Mouse (Mus musculus) limb, embryonic 14.5 days (tissue): ENCODE data around the gene Ptges2. TPM values are rescaled to one million over a fixed set of nuclear protein-coding genes. Genes with fewer than 3 reads are reported as not detected.

Experiments used
- ATAC-seq: fragments of 200-750 bp; cut with Nextera tagmentation; 2 replicates; pipeline ENCODE4 v1.8.0; 2017; ENCODE audit warnings: low read depth, moderate number of reproducible peaks, moderate TSS enrichment; ENCODE audit not compliant: low FRiP score
- DNase-seq: peaks from one replicate; pipeline ENCODE4 v3.0.0-alpha.2; 2015; ENCODE audit warnings: low spot score
- H3K27ac ChIP-seq: fragments of 300-500 bp; sonication (generic); replicated peaks from 2 replicates; pipeline ENCODE4 v1.5.1; 2014; ENCODE audit warnings: low read depth, mild to moderate bottlenecking, low read length, moderate library complexity, mixed read lengths
- H3K27me3 ChIP-seq: fragments of 300-500 bp; sonication (generic); 2 replicates; pipeline ENCODE4 v1.6.1; 2014; ENCODE audit warnings: low read length, mixed read lengths; ENCODE audit not compliant: control insufficient read depth, insufficient read depth
- H3K36me3 ChIP-seq: fragments of 300-500 bp; sonication (generic); 2 replicates; pipeline ENCODE4 v1.6.1; 2014; ENCODE audit warnings: mild to moderate bottlenecking, low read length, moderate library complexity, mixed read lengths; ENCODE audit not compliant: control insufficient read depth, insufficient read depth
- H3K4me1 ChIP-seq: fragments of 300-500 bp; sonication (generic); 2 replicates; pipeline ENCODE4 v1.6.1; 2014; ENCODE audit warnings: antibody characterized with exemption, low read length, mixed read lengths; ENCODE audit not compliant: control insufficient read depth, insufficient read depth
- H3K4me2 ChIP-seq: fragments of 300-500 bp; sonication (generic); replicated peaks from 2 replicates; pipeline ENCODE4 v1.6.1; 2014; ENCODE audit warnings: low read depth, mild to moderate bottlenecking, low read length, moderate library complexity; ENCODE audit not compliant: severe bottlenecking
- H3K4me3 ChIP-seq: fragments of 300-500 bp; sonication (generic); replicated peaks from 2 replicates; pipeline ENCODE4 v1.5.1; 2014; ENCODE audit warnings: low read length
- H3K9ac ChIP-seq: fragments of 300-500 bp; sonication (generic); 2 replicates; pipeline ENCODE4 v1.6.1; 2014; ENCODE audit warnings: mild to moderate bottlenecking, low read depth, low read length, moderate library complexity; ENCODE audit not compliant: severe bottlenecking
- H3K9me3 ChIP-seq: fragments of 300-500 bp; sonication (generic); 2 replicates; pipeline ENCODE4 v1.6.1; 2016; ENCODE audit warnings: low read length; ENCODE audit not compliant: control insufficient read depth
- POLR2A ChIP-seq: fragments of 200-500 bp; IDR thresholded peaks from 2 replicates; pipeline ENCODE4 v1.8.0; 2012; ENCODE audit warnings: inconsistent platforms, mild to moderate bottlenecking, moderate library complexity, borderline replicate concordance; ENCODE audit not compliant: insufficient read depth, insufficient read length; ENCODE audit errors: extremely low read depth
- WGBS: fragments of 180-500 bp; shearing (Covaris S2); extraction: QIAGEN DNeasy Blood & Tissue Kit; methylation state at CpG from one replicate; pipeline ENCODE4 v1.1.7; 2014; 5-methylcytosine and 5-hydroxymethylcytosine counted together
- polyA plus RNA-seq, 2 experiments: library from polyadenylated mRNA; depleted of rRNA in 1 of 2; stranded (reverse) in 1 of 2; unstranded in 1 of 2; fragments of >200 nt; fragmentation: Nextera tagmentation in 1 of 2; extraction: Ambion mirVana in 1 of 2; gene quantifications; 2 replicates each; pipeline versions ENCODE4 v1.2.1 to v1.2.3; 2012 to 2014

The Ptges2 gene
- polyA plus RNA-seq, 2 experiments = 26.5 to 29.3 TPM

GRCm38 (mm10) chr2:32437612-32438166 lies 42.0 kb downstream of the Ptges2 start:
- no peak for TF ChIP-seq POLR2A
- Histone ChIP-seq H3K27ac (0 out of 2 replicates have a peak overlapping the region, but pooled peaks have one; percentile 0), H3K9me3 (no peaks in the 10 kb centered on the region), H3K36me3 (peaks cover 2% of the 10 kb centered on the region; the same call in 1 of the 2 replicates), H3K4me3 (no peak overlapping the region), H3K4me2 (no peak overlapping the region), H3K4me1 (0 out of 2 replicates have a peak, but pooled peaks cover 7% of the 10 kb centered on the region), H3K27me3 (no peaks in the 10 kb centered on the region), H3K9ac (no peak overlapping the region)
- no peak for ATAC-seq
- no peak for DNase-seq
- WGBS = 65% methylated on average over 2 of the region's 2 CpGs

GRCm38 (mm10) chr2:32438733-32439132 lies 43.0 kb downstream of the Ptges2 start:
- DNase-seq (no peak), ATAC-seq (no peak)
- Histone ChIP-seq H3K9me3 (no peaks in the 10 kb centered on the region), H3K4me1 (0 out of 2 replicates have a peak, but pooled peaks cover 7% of the 10 kb centered on the region), H3K27ac (no peak overlapping the region), H3K4me2 (no peak overlapping the region), H3K9ac (no peak overlapping the region), H3K4me3 (no peak overlapping the region), H3K36me3 (peaks cover 2% of the 10 kb centered on the region; the same call in 1 of the 2 replicates), H3K27me3 (no peaks in the 10 kb centered on the region)
- 89% methylated on average over 3 of the region's 3 CpGs for WGBS
- no peak for TF ChIP-seq POLR2A

GRCm38 (mm10) chr2:32439177-32439576 lies 43.5 kb downstream of the Ptges2 start:
- Histone ChIP-seq H3K4me3 (no peak overlapping the region), H3K9ac (no peak overlapping the region), H3K9me3 (no peaks in the 10 kb centered on the region), H3K4me2 (no peak overlapping the region), H3K27me3 (no peaks in the 10 kb centered on the region), H3K36me3 (peaks cover 2% of the 10 kb centered on the region; the same call in 1 of the 2 replicates), H3K4me1 (0 out of 2 replicates have a peak, but pooled peaks cover 7% of the 10 kb centered on the region), H3K27ac (0 out of 2 replicates have a peak overlapping the region, but pooled peaks have one; percentile 3)
- DNase-seq (no peak), ATAC-seq (no peak)
- no peak for TF ChIP-seq POLR2A
- WGBS = 52% methylated on average over 6 of the region's 6 CpGs

- H3K4me2 ChIP-seq = no peak overlapping the region
- TF ChIP-seq POLR2A = no peak
- 0 out of 2 replicates have a peak, but pooled peaks cover 7% of the 10 kb centered on the region for H3K4me1 ChIP-seq
- H3K27ac ChIP-seq = no peak overlapping the region
- no peak overlapping the region for H3K4me3 ChIP-seq
- no peak overlapping the region for H3K9ac ChIP-seq
- ATAC-seq (no peak), DNase-seq (no peak)
- no peaks in the 10 kb centered on the region for H3K9me3 ChIP-seq
- H3K27me3 ChIP-seq = no peaks in the 10 kb centered on the region
- WGBS = 77% methylated on average over 2 of the region's 2 CpGs
- peaks cover 2% of the 10 kb centered on the region for H3K36me3 ChIP-seq
Measured at GRCm38 (mm10) chr2:32440164-32440563, 44.5 kb downstream of the Ptges2 start.

GRCm38 (mm10) chr2:32440632-32441031 lies 44.9 kb downstream of the Ptges2 start:
- H3K4me1 ChIP-seq = 0 out of 2 replicates have a peak, but pooled peaks cover 7% of the 10 kb centered on the region
- H3K4me2 ChIP-seq = no peak overlapping the region
- no peak for TF ChIP-seq POLR2A
- ATAC-seq (no peak), DNase-seq (no peak)
- no peak overlapping the region for H3K27ac ChIP-seq
- no peaks in the 10 kb centered on the region for H3K9me3 ChIP-seq
- no peak overlapping the region for H3K4me3 ChIP-seq
- WGBS = 76% methylated on average over 1 of the region's 1 CpGs
- H3K9ac ChIP-seq = no peak overlapping the region
- peaks cover 2% of the 10 kb centered on the region for H3K36me3 ChIP-seq
- H3K27me3 ChIP-seq = no peaks in the 10 kb centered on the region
